Mouse (Mus musculus): ENCODE data around the gene Slc39a5.

DNA sequence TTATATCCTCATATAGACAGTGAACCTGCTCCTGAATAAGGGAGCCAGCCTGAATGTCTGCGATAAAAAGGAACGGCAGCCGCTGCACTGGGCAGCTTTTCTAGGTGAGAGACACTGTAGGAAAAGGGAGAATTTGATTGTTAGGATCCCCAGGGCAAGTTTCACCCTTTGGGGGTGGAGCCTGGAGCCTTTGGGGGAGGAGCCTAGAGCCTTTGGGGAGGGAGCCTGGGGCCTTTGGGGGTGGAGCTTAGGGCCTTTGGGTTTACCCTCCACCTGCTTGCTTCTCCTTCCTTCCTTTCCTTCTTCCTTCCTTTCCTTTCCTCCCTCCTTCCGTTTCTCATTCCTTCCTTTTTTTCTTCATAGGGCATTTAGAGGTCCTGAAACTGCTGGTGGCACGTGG is 20.5 kb downstream of the Slc39a5 start:
- TF ChIP-seq POLR2A (IDR thresholded peaks at IDR 0.05; ENCODE audit: control insufficient read depth, extremely low read depth, insufficient read depth, low read length, poor library complexity): no peak
- no peak for TF ChIP-seq CTCF (IDR thresholded peaks at IDR 0.05; ENCODE audit: borderline replicate concordance, control insufficient read depth, extremely low read depth, insufficient read depth, low read length, poor library complexity)
